Mouse (Mus musculus) cerebellum, postnatal 14 days (tissue): ENCODE measurements at regions not wholly inside any gene's neighbourhood (a gene's known extent, or its start where the extent isn't known, plus 50 kb on each side); places are given as distances from the start of the nearest gene placed in this dataset.

Experiments used
- DNase-seq, 2 experiments: peaks; one replicate each; pipeline ENCODE4 v3.0.0; 2021; ENCODE audit warnings: mixed read lengths in 2 of 2

GRCm38 (mm10) chr1:152313480-152313879 is 73.0 kb downstream of the Tsen15 start:
- DNase-seq = peak; percentile 33 to 41

GRCm38 (mm10) chr1:152305461-152305860 is 81.0 kb downstream of the Tsen15 start:
- DNase-seq = no peak

- peak; percentile 73 to 85 for DNase-seq
These were observed 81.9 kb downstream of the Tsen15 start for GRCm38 (mm10) chr1:152304487-152305130.

GRCm38 (mm10) chr1:152301355-152301754 is 85.1 kb downstream of the Tsen15 start:
- DNase-seq = no peak

- no peak for DNase-seq
These were observed 94.2 kb downstream of the Tsen15 start for GRCm38 (mm10) chr1:152292196-152292736.

GRCm38 (mm10) chr1:152290768-152291167 is 95.7 kb downstream of the Tsen15 start:
- peak; percentile 88 to 93 for DNase-seq

GRCm38 (mm10) chr1:152287566-152288490 is 98.7 kb downstream of the Tsen15 start:
- peak; percentile 58 to 61 for DNase-seq

GRCm38 (mm10) chr1:152286677-152287076 is 99.8 kb downstream of the Tsen15 start:
- no peak for DNase-seq

GRCm38 (mm10) chr1:152282106-152282505 is 104.4 kb downstream of the Tsen15 start:
- DNase-seq = no peak

GRCm38 (mm10) chr1:152281201-152281600 is 105.3 kb downstream of the Tsen15 start:
- no peak for DNase-seq

GRCm38 (mm10) chr1:152280014-152280413 is 106.5 kb downstream of the Tsen15 start:
- DNase-seq = peak in 1 of 2 experiments; percentile 53

GRCm38 (mm10) chr1:152275011-152275410 is 111.5 kb downstream of the Tsen15 start:
- DNase-seq = no peak

- no peak for DNase-seq
These were observed 113.1 kb downstream of the Tsen15 start for GRCm38 (mm10) chr1:152273430-152273829.

GRCm38 (mm10) chr1:152269936-152270702 is 116.4 kb downstream of the Tsen15 start:
- DNase-seq = no peak

- no peak for DNase-seq
These were observed 120.1 kb downstream of the Tsen15 start for GRCm38 (mm10) chr1:152266390-152266789.

- no peak for DNase-seq
These were observed 121.5 kb downstream of the Tsen15 start for GRCm38 (mm10) chr1:152264981-152265380.

- DNase-seq = peak; percentile 13 to 41
These were observed 125.0 kb downstream of the Tsen15 start for GRCm38 (mm10) chr1:152261472-152261871.

GRCm38 (mm10) chr1:152260950-152261349 is 125.5 kb downstream of the Tsen15 start:
- DNase-seq = peak in 1 of 2 experiments; percentile 39

- DNase-seq = peak; percentile 15 to 24
These were observed 128.2 kb downstream of the Tsen15 start for GRCm38 (mm10) chr1:152258258-152258657.

GRCm38 (mm10) chr1:152253906-152254305 is 132.6 kb downstream of the Tsen15 start:
- DNase-seq = no peak

GRCm38 (mm10) chr1:152253486-152253885 is 133.0 kb downstream of the Tsen15 start:
- DNase-seq = no peak

GRCm38 (mm10) chr1:152252658-152253267 is 133.7 kb downstream of the Tsen15 start:
- DNase-seq = no peak
